Mouse (Mus musculus) olfactory bulb, adult 2 months (tissue): ENCODE results near the gene Mrps6.

Experiments
- CTCF ChIP-seq: fragments of 200-500 bp; IDR thresholded peaks from 2 replicates; pipeline ENCODE4 v1.5.1; 2012; ENCODE audit warnings: low read depth, mild to moderate bottlenecking, low read length, moderate library complexity; ENCODE audit not compliant: insufficient read depth
- POLR2A ChIP-seq: fragments of 200-500 bp; IDR thresholded peaks from 2 replicates; pipeline ENCODE4 v1.6.1; 2012; ENCODE audit warnings: mild to moderate bottlenecking, low read depth, low read length, moderate library complexity; ENCODE audit not compliant: insufficient read depth

- TF ChIP-seq POLR2A (no peak), CTCF (no peak)
Observed at GRCm38 (mm10) chr16:92142426-92143012, 84.4 kb downstream of the Mrps6 start.
